Mouse (Mus musculus) inflammation-experienced regulatory T-cells, adult 6 months (primary cell): ENCODE measurements around the gene Fbxw21. TPM values are rescaled to one million over a fixed set of nuclear protein-coding genes. Genes with fewer than 3 reads are reported as not detected.

ENCODE experiments used
- ATAC-seq: one replicate; pipeline ENCODE4 v1.8.0; 2017
- polyA plus RNA-seq, 3 experiments: library from polyadenylated mRNA; unstranded; fragments of 100-300 nt; shearing (Covaris generic); gene quantifications; one replicate each; pipeline ENCODE4 v1.2.1; 2017

Gene Fbxw21
- polyA plus RNA-seq, 3 experiments from 2014 or later, result not detected

GRCm38 (mm10) chr9:109111101-109111500 is 50.7 kb downstream of the Fbxw21 start:
- no peak for ATAC-seq

- ATAC-seq, result no peak
Measured at GRCm38 (mm10) chr9:109110240-109110639, 51.6 kb downstream of the Fbxw21 start.

- no peak for ATAC-seq
Measured at GRCm38 (mm10) chr9:109107341-109107740, 54.5 kb downstream of the Fbxw21 start.

- no peak for ATAC-seq
Measured at GRCm38 (mm10) chr9:109105648-109106047, 56.2 kb downstream of the Fbxw21 start.

- no peak for ATAC-seq
Measured at GRCm38 (mm10) chr9:109105011-109105410, 56.8 kb downstream of the Fbxw21 start.

- ATAC-seq, result no peak
Measured at GRCm38 (mm10) chr9:109104083-109104482, 57.8 kb downstream of the Fbxw21 start.

- no peak for ATAC-seq
Measured at GRCm38 (mm10) chr9:109103250-109103649, 58.6 kb downstream of the Fbxw21 start.

GRCm38 (mm10) chr9:109102541-109102940 is 59.3 kb downstream of the Fbxw21 start:
- ATAC-seq, result no peak

- ATAC-seq, result no peak
Measured at GRCm38 (mm10) chr9:109101933-109102445, 59.9 kb downstream of the Fbxw21 start.

GRCm38 (mm10) chr9:109100307-109100928 is 61.4 kb downstream of the Fbxw21 start:
- ATAC-seq, result no peak

- no peak for ATAC-seq
Measured at GRCm38 (mm10) chr9:109098969-109099368, 62.9 kb downstream of the Fbxw21 start.

GRCm38 (mm10) chr9:109098366-109098765 is 63.5 kb downstream of the Fbxw21 start:
- no peak for ATAC-seq

- ATAC-seq, result no peak
Measured at GRCm38 (mm10) chr9:109097831-109098230, 64.0 kb downstream of the Fbxw21 start.

- ATAC-seq, result no peak
Measured at GRCm38 (mm10) chr9:109097291-109097690, 64.5 kb downstream of the Fbxw21 start.

- ATAC-seq, result no peak
Measured at GRCm38 (mm10) chr9:109096856-109097255, 65.0 kb downstream of the Fbxw21 start.

- ATAC-seq, result no peak
Measured at GRCm38 (mm10) chr9:109096251-109096661, 65.6 kb downstream of the Fbxw21 start.

- ATAC-seq, result peak; percentile 63
Measured at GRCm38 (mm10) chr9:109095137-109095982, 66.5 kb downstream of the Fbxw21 start, which contains the start of gene Plxnb1. TSS of gene Plxnb1 (plus strand) at chr9:109095389.

GRCm38 (mm10) chr9:109094553-109095136 is 67.2 kb downstream of the Fbxw21 start:
- ATAC-seq, result peak; percentile 32

- no peak for ATAC-seq
Measured at GRCm38 (mm10) chr9:109093786-109094552, 67.9 kb downstream of the Fbxw21 start.

GRCm38 (mm10) chr9:109092799-109093198 is 69.0 kb downstream of the Fbxw21 start:
- no peak for ATAC-seq

GRCm38 (mm10) chr9:109091802-109092201 is 70.0 kb downstream of the Fbxw21 start:
- no peak for ATAC-seq

GRCm38 (mm10) chr9:109090446-109090845 is 71.4 kb downstream of the Fbxw21 start:
- no peak for ATAC-seq
